Mouse (Mus musculus): ENCODE measurements around the gene Wdr25.

- TF ChIP-seq POLR2A (IDR thresholded peaks at IDR 0.05; ENCODE audit: low read depth, low read length), result no peak
- TF ChIP-seq CTCF (conservative IDR thresholded peaks at IDR 0.05; ENCODE audit: insufficient read depth, insufficient read length, low read depth, low read length), result no peak
Measured at GRCm38 (mm10) chr12:108985025-108985424, 91.6 kb downstream of the Wdr25 start.

Data from kidney, adult 2 months (tissue).